Mouse (Mus musculus) CH12.LX (cell line): ENCODE measurements around the gene Rem1. TPM values are rescaled to one million over a fixed set of nuclear protein-coding genes. Genes with fewer than 3 reads are reported as not detected.

ENCODE experiments used
- DNase-seq: peaks from one replicate; pipeline ENCODE4 v3.0.0-alpha.2; 2013; ENCODE audit errors: extremely low read depth
- H3K27ac ChIP-seq: 2 replicates; pipeline ENCODE4 v1.5.1; 2012; ENCODE audit warnings: low read depth, mild to moderate bottlenecking, control low read depth, moderate library complexity; ENCODE audit not compliant: insufficient read depth
- H3K27me3 ChIP-seq: replicated peaks from 2 replicates; pipeline ENCODE3; 2012; ENCODE audit warnings: inconsistent platforms
- H3K36me3 ChIP-seq, 2 experiments: replicated peaks in 1 of 2; 2 replicates each; pipeline versions ENCODE3 to v1.6.1; 2012; ENCODE audit warnings: inconsistent platforms in 1 of 2, low read length in 1 of 2, mild to moderate bottlenecking in 1 of 2, mixed read lengths in 1 of 2, moderate library complexity in 1 of 2; ENCODE audit not compliant: control insufficient read depth in 1 of 2, insufficient read depth in 1 of 2
- H3K4me1 ChIP-seq, 2 experiments: 2 replicates each; pipeline ENCODE4 v1.6.1; 2012; ENCODE audit warnings: inconsistent platforms in 1 of 2, moderate library complexity in 1 of 2; ENCODE audit not compliant: insufficient read depth in 2 of 2, control insufficient read depth in 1 of 2
- H3K4me2 ChIP-seq: 2 replicates; pipeline ENCODE4 v1.6.1; 2012; ENCODE audit warnings: low read depth, mild to moderate bottlenecking, control low read depth; ENCODE audit not compliant: poor library complexity, insufficient read depth, severe bottlenecking
- H3K4me3 ChIP-seq, 3 experiments: fragments of 150-350 bp in 1 of 3; sonication (generic) in 1 of 3; replicated peaks in 1 of 3; 2 replicates each; pipeline versions ENCODE3 to v1.5.1; 2011 to 2012; ENCODE audit warnings: low read depth in 2 of 3, low read length in 2 of 3, mild to moderate bottlenecking in 2 of 3, moderate library complexity in 2 of 3, control low read depth in 1 of 3, improper control_type of control experiment in 1 of 3, inconsistent platforms in 1 of 3, mixed read lengths in 1 of 3; ENCODE audit not compliant: poor library complexity in 1 of 3
- H3K79me2 ChIP-seq: replicated peaks from 2 replicates; pipeline ENCODE4 v1.6.1; 2012; ENCODE audit warnings: mild to moderate bottlenecking, moderate library complexity; ENCODE audit not compliant: control insufficient read depth, poor library complexity, insufficient read depth, severe bottlenecking; ENCODE audit errors: extremely low read depth
- H3K9ac ChIP-seq: 2 replicates; pipeline ENCODE4 v1.6.1; 2012; ENCODE audit warnings: low read depth, mild to moderate bottlenecking, control low read depth, moderate library complexity; ENCODE audit not compliant: insufficient read depth
- H3K9me3 ChIP-seq: replicated peaks from 2 replicates; pipeline ENCODE3; 2012; ENCODE audit warnings: low read length, inconsistent platforms, mixed read lengths
- CHD1 ChIP-seq: IDR thresholded peaks from 2 replicates; pipeline ENCODE4 v1.6.1; 2012; ENCODE audit warnings: low read depth, low read length, improper control_type of control experiment, inconsistent platforms
- E2F4 ChIP-seq: IDR thresholded peaks from 2 replicates; pipeline ENCODE4 v1.6.1; 2011; ENCODE audit warnings: low read depth, low read length, improper control_type of control experiment; ENCODE audit not compliant: insufficient replicate concordance
- ELF1 ChIP-seq: IDR thresholded peaks from 2 replicates; pipeline ENCODE4 v1.6.1; 2014; ENCODE audit warnings: low read depth, mild to moderate bottlenecking, inconsistent platforms, low read length, improper control_type of control experiment
- EP300 ChIP-seq: IDR thresholded peaks from 2 replicates; pipeline ENCODE4 v1.6.1; 2011; ENCODE audit warnings: low read length, improper control_type of control experiment
- ETS1 ChIP-seq: conservative IDR thresholded peaks from 2 replicates; pipeline ENCODE4 v1.6.1; 2012; ENCODE audit warnings: low read depth, mild to moderate bottlenecking, inconsistent platforms, low read length, improper control_type of control experiment, moderate library complexity
- IRF4 ChIP-seq: IDR thresholded peaks from 2 replicates; pipeline ENCODE4 v1.6.1; 2014; ENCODE audit warnings: low read depth, mild to moderate bottlenecking, inconsistent platforms, low read length, improper control_type of control experiment
- JUN ChIP-seq: IDR thresholded peaks from 2 replicates; pipeline ENCODE4 v1.6.1; 2011; ENCODE audit warnings: low read depth, mild to moderate bottlenecking, low read length, improper control_type of control experiment, moderate library complexity; ENCODE audit not compliant: insufficient read depth
- JUND ChIP-seq: conservative IDR thresholded peaks from 2 replicates; pipeline ENCODE4 v1.6.1; 2011; ENCODE audit warnings: low read depth, low read length, improper control_type of control experiment
- KAT2A ChIP-seq: IDR thresholded peaks from 2 replicates; pipeline ENCODE4 v1.6.1; 2012; ENCODE audit warnings: low read length, improper control_type of control experiment, inconsistent platforms; ENCODE audit not compliant: insufficient replicate concordance
- MAFK ChIP-seq: IDR thresholded peaks from 2 replicates; pipeline ENCODE4 v1.6.1; 2011; ENCODE audit warnings: low read length, improper control_type of control experiment; ENCODE audit not compliant: insufficient replicate concordance
- MAX ChIP-seq: IDR thresholded peaks from 2 replicates; pipeline ENCODE4 v1.6.1; 2011; ENCODE audit warnings: low read length, improper control_type of control experiment
- MAZ ChIP-seq: IDR thresholded peaks from 2 replicates; pipeline ENCODE4 v1.6.1; 2012; ENCODE audit warnings: low read depth, mild to moderate bottlenecking, inconsistent platforms, low read length, improper control_type of control experiment, moderate library complexity
- MEF2A ChIP-seq: IDR thresholded peaks from 2 replicates; pipeline ENCODE4 v1.6.1; 2014; ENCODE audit warnings: low read depth, mild to moderate bottlenecking, inconsistent platforms, low read length, improper control_type of control experiment, borderline replicate concordance
- PAX5 ChIP-seq: IDR thresholded peaks from 2 replicates; pipeline ENCODE4 v1.6.1; 2012; ENCODE audit warnings: low read length, inconsistent platforms, mixed read lengths
- POLR2AphosphoS2 ChIP-seq: IDR thresholded peaks from 2 replicates; pipeline ENCODE4 v1.6.1; 2011; ENCODE audit warnings: low read depth, low read length, improper control_type of control experiment
- SIN3A ChIP-seq: IDR thresholded peaks from 2 replicates; pipeline ENCODE4 v1.6.1; 2012; ENCODE audit warnings: low read length, improper control_type of control experiment, inconsistent platforms
- SMC3 ChIP-seq: IDR thresholded peaks from 2 replicates; pipeline ENCODE4 v1.6.1; 2011; ENCODE audit warnings: low read depth, low read length, improper control_type of control experiment
- TBP ChIP-seq: conservative IDR thresholded peaks from 2 replicates; pipeline ENCODE4 v1.6.1; 2011; ENCODE audit warnings: low read depth, low read length, improper control_type of control experiment
- TCF12 ChIP-seq: IDR thresholded peaks from 2 replicates; pipeline ENCODE4 v1.6.1; 2014; ENCODE audit warnings: low read depth, mild to moderate bottlenecking, inconsistent platforms, low read length, improper control_type of control experiment
- USF1 ChIP-seq: IDR thresholded peaks from 2 replicates; pipeline ENCODE4 v1.6.1; 2014; ENCODE audit warnings: low read depth, mild to moderate bottlenecking, inconsistent platforms, low read length, improper control_type of control experiment
- USF2 ChIP-seq: conservative IDR thresholded peaks from 2 replicates; pipeline ENCODE4 v1.6.1; 2011; ENCODE audit warnings: low read depth, low read length, improper control_type of control experiment
- ZKSCAN1 ChIP-seq: IDR thresholded peaks from 2 replicates; pipeline ENCODE4 v1.6.1; 2012; ENCODE audit warnings: low read depth, inconsistent platforms, low read length, improper control_type of control experiment, borderline replicate concordance
- ZNF384 ChIP-seq: IDR thresholded peaks from 2 replicates; pipeline ENCODE4 v1.6.1; 2012; ENCODE audit warnings: low read depth, low read length, improper control_type of control experiment, inconsistent platforms
- dilution Hi-C: fragments of 300-500 bp; cut with MboI; formaldehyde crosslinking; loops from 2 replicates; pipeline ENCODE4 v1.14.3; 2020; ENCODE audit warnings: low sequenced_read_pairs; ENCODE audit not compliant: extremely low pct_unique_long_range_greater_than_20kb, extremely low pct_ligation_motif_present
- in situ Hi-C: fragments of 300-500 bp; cut with MboI; formaldehyde crosslinking; loops from 3 replicates; pipeline ENCODE4 v1.14.3; 2019; ENCODE audit warnings: low sequenced_read_pairs, low pct_ligation_motif_present, low pct_unique_long_range_greater_than_20kb, mixed read lengths
- polyA plus RNA-seq: library from polyadenylated mRNA; unstranded; fragments of >175 nt; gene quantifications from 2 replicates; pipeline ENCODE4 v1.2.1, GENCODE M21; 2012; ENCODE audit warnings: low read depth; ENCODE audit not compliant: insufficient read length
- total RNA-seq, 2 experiments: library from RNA; depleted of rRNA; stranded (reverse); fragments of 300-350 nt in 1 of 2; fragments of >200 nt in 1 of 2; gene quantifications; 2 replicates each; pipeline ENCODE4 v1.2.3; 2012 to 2014

Rem1 gene
- total and polyA plus RNA-seq, 3 experiments = 0.55 to 0.82 (median 0.80) TPM

- H3K4me1 ChIP-seq = peaks cover 11 to 21% of the 10 kb centered on the region in 2 experiments
- no peak for TF ChIP-seq CHD1
- no peak for TF ChIP-seq ELF1
- TF ChIP-seq MEF2A = peak; percentile 87
- no peak for TF ChIP-seq ZNF384
- TF ChIP-seq MAZ = no peak
- TF ChIP-seq EP300 = 0 out of 2 replicates have a peak, but pooled peaks have one; percentile 39
- TF ChIP-seq MAFK = no peak
- peak; percentile 44; the same call in 1 of the 2 replicates for TF ChIP-seq IRF4
- no peak for TF ChIP-seq E2F4
- TF ChIP-seq TCF12 = 0 out of 2 replicates have a peak, but pooled peaks have one; percentile 17
- no peak for TF ChIP-seq ZKSCAN1
- TF ChIP-seq MAX = no peak
- no peak for TF ChIP-seq SMC3
- TF ChIP-seq USF2 = no peak
- no peak for TF ChIP-seq SIN3A
- peak; percentile 78 for TF ChIP-seq ETS1
- no peak for TF ChIP-seq JUND
- no peak for TF ChIP-seq POLR2AphosphoS2
- TF ChIP-seq USF1 = no peak
- no peak for TF ChIP-seq JUN
- TF ChIP-seq KAT2A = no peak
- TF ChIP-seq PAX5 = no peak
- no peak for TF ChIP-seq TBP
- no peaks in the 10 kb centered on the region for H3K36me3 ChIP-seq
- in situ Hi-C loops = loop anchor here (5.0 kb wide), 2 partner anchors 51 to 216 kb away; partner anchors contain the start of genes Bcl2l1 and H13
- H3K4me2 ChIP-seq = no peak overlapping the region
- H3K27me3 ChIP-seq = no peaks in the 10 kb centered on the region
- no peak for DNase-seq
- H3K4me3 ChIP-seq = no peak overlapping the region
- dilution Hi-C loops = no loop called here
- no peak overlapping the region for H3K27ac ChIP-seq
- H3K79me2 ChIP-seq = no peaks in the 10 kb centered on the region
- no peak overlapping the region for H3K9ac ChIP-seq
- no peaks in the 10 kb centered on the region for H3K9me3 ChIP-seq
Measured at GRCm38 (mm10) chr2:152616470-152616869, 10.3 kb upstream of the Rem1 start.
